Comparison of ENCODE assay signal across 11 mouse cellular contexts in the genomic region with DNA sequence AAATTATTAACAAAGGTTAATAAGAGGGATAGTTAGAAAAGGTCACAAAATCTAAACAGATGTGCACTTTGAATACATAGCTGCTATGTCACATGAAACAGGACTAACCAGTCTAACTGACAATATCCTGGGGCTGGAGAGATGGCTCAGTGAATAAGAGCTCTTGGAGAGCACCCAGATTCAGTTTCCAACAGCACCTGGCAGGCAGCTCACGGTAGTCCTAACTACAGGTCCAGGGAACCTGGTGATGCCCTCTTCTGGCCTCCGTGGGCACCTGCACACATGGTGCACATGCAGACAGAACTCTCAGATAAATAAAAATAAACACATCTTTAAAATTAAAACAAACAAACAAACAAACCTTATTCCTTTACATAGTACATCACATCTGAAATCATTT. TPM values are rescaled to one million over a fixed set of nuclear protein-coding genes. Genes with fewer than 3 reads are reported as not detected.
A peak's percentile ranks its signal among the peaks of the same experiment; 100 is the strongest.
DNase-seq lines count a peak whose midpoint lies in the region; ATAC-seq and TF ChIP-seq lines count a peak whose summit lies in the region.
"Had no signal": no experiment of that assay in that cellular context is flagged by ENCODE, and none has a peak within 500 bp of the region (broad histone marks: within the 10 kb centered on the region; RNA-seq: fewer than 3 reads in every experiment).

No protein-coding gene starts in this region.

- H3K9ac ChIP-seq in limb, embryonic 14.5 days (ENCODE audit: low read depth, low read length, severe bottlenecking), result no peak overlapping the region
- H3K9ac ChIP-seq in liver, postnatal 0 days (replicated peaks), result no peak overlapping the region
- H3K9ac ChIP-seq in midbrain, embryonic 13.5 days (replicated peaks), result no peak overlapping the region
- H3K9ac ChIP-seq in heart, embryonic 11.5 days (ENCODE audit: low read depth, low read length), result no peak overlapping the region
- H3K9ac ChIP-seq: stomach, embryonic 15.5 days had no signal

- peaks cover 22% of the 10 kb centered on the region for H3K36me3 ChIP-seq in limb, embryonic 14.5 days (ENCODE audit: control insufficient read depth, insufficient read depth, low read length)
- H3K36me3 ChIP-seq in limb, embryonic 10.5 days, result peaks cover 37% of the 10 kb centered on the region
- H3K36me3 ChIP-seq in liver, postnatal 0 days (replicated peaks; ENCODE audit: insufficient read depth, low read length), result peaks cover 24% of the 10 kb centered on the region
- peaks cover 12% of the 10 kb centered on the region for H3K36me3 ChIP-seq in midbrain, embryonic 13.5 days
- H3K36me3 ChIP-seq in heart, embryonic 11.5 days (ENCODE audit: control insufficient read depth, insufficient read depth, low read length), result peaks cover 6% of the 10 kb centered on the region; the same call in 1 of the 2 replicates

- no peak for TF ChIP-seq EP300 in liver, postnatal 0 days (IDR thresholded peaks at IDR 0.05; ENCODE audit: low read depth)

- H3K27me3 ChIP-seq in limb, embryonic 14.5 days (ENCODE audit: control insufficient read depth, insufficient read depth, low read length), result no peaks in the 10 kb centered on the region
- H3K27me3 ChIP-seq in limb, embryonic 10.5 days (ENCODE audit: low read depth, poor library complexity, severe bottlenecking), result no peaks in the 10 kb centered on the region
- no peaks in the 10 kb centered on the region for H3K27me3 ChIP-seq in liver, postnatal 0 days (ENCODE audit: insufficient read depth, low read length)
- H3K27me3 ChIP-seq in midbrain, embryonic 13.5 days, result no peaks in the 10 kb centered on the region
- H3K27me3 ChIP-seq in heart, embryonic 11.5 days (ENCODE audit: control insufficient read depth, insufficient read depth, low read length), result no peaks in the 10 kb centered on the region
- H3K27me3 ChIP-seq: stomach, embryonic 15.5 days had no signal

- no peak overlapping the region for H3K4me2 ChIP-seq in limb, embryonic 14.5 days (replicated peaks; ENCODE audit: low read depth, low read length, severe bottlenecking)
- no peak overlapping the region for H3K4me2 ChIP-seq in liver, postnatal 0 days (ENCODE audit: low read depth, low read length)
- no peak overlapping the region for H3K4me2 ChIP-seq in midbrain, embryonic 13.5 days (replicated peaks)
- H3K4me2 ChIP-seq in heart, embryonic 11.5 days, result no peak overlapping the region
- H3K4me2 ChIP-seq: stomach, embryonic 15.5 days had no signal

- peak; percentile 49 for DNase-seq in gastrocnemius, adult 2 months
- no peak for DNase-seq in gastrocnemius, postnatal 25 days
- peak; percentile 25 for DNase-seq in limb, embryonic 14.5 days (ENCODE audit: low spot score)
- no peak for DNase-seq in limb, embryonic 10.5 days (ENCODE audit: low spot score)
- peak; percentile 12 for DNase-seq in NIH3T3 (ENCODE audit: low read depth)
- DNase-seq in liver, postnatal 0 days, result no peak
- DNase-seq: adrenal gland, postnatal 10 days had no signal

- 71% methylated on average over 2 of the region's 2 CpGs for WGBS in limb, embryonic 14.5 days
- WGBS in limb, embryonic 10.5 days, result 94% methylated on average over 2 of the region's 2 CpGs
- 73% methylated on average over 2 of the region's 2 CpGs for WGBS in liver, postnatal 0 days (ENCODE audit: insufficient replicate concordance)
- 82% methylated on average over 2 of the region's 2 CpGs for WGBS in midbrain, embryonic 13.5 days
- WGBS in heart, embryonic 11.5 days (ENCODE audit: insufficient replicate concordance), result 77% methylated on average over 2 of the region's 2 CpGs

- H3K4me3 ChIP-seq in gastrocnemius, adult 2 months, result no peak overlapping the region
- H3K4me3 ChIP-seq in limb, embryonic 14.5 days (replicated peaks; ENCODE audit: low read length), result no peak overlapping the region
- no peak overlapping the region for H3K4me3 ChIP-seq in limb, embryonic 10.5 days
- H3K4me3 ChIP-seq in liver, postnatal 0 days (ENCODE audit: low read depth, low read length), result no peak overlapping the region
- H3K4me3 ChIP-seq in midbrain, embryonic 13.5 days (replicated peaks), result no peak overlapping the region
- no peak overlapping the region for H3K4me3 ChIP-seq in heart, embryonic 11.5 days (ENCODE audit: low read depth, low read length)
- H3K4me3 ChIP-seq: myocyte; stomach, embryonic 15.5 days had no signal

- no peak for ATAC-seq in limb, embryonic 14.5 days (ENCODE audit: low FRiP score, low read depth)
- no peak for ATAC-seq in liver, postnatal 0 days
- ATAC-seq in midbrain, embryonic 13.5 days, result no peak
- no peak for ATAC-seq in heart, embryonic 11.5 days (replicated peaks; ENCODE audit: insufficient number of reproducible peaks, low FRiP score, low TSS enrichment)

- intact Hi-C loops in gastrocnemius, adult 2 months (cut with DNase I), result loop anchor here (5.0 to 10.0 kb wide), 2 partner anchors 57 to 139 kb away; no protein-coding TSS in a partner anchor

- H3K9me3 ChIP-seq in limb, embryonic 14.5 days (ENCODE audit: control insufficient read depth, low read length), result no peaks in the 10 kb centered on the region
- no peaks in the 10 kb centered on the region for H3K9me3 ChIP-seq in limb, embryonic 10.5 days (replicated peaks)
- no peaks in the 10 kb centered on the region for H3K9me3 ChIP-seq in liver, postnatal 0 days (ENCODE audit: low read length)
- no peaks in the 10 kb centered on the region for H3K9me3 ChIP-seq in midbrain, embryonic 13.5 days
- H3K9me3 ChIP-seq in heart, embryonic 11.5 days (replicated peaks; ENCODE audit: control insufficient read depth, low read length), result no peaks in the 10 kb centered on the region
- H3K9me3 ChIP-seq: stomach, embryonic 15.5 days had no signal

- TF ChIP-seq POLR2A in limb, embryonic 14.5 days (IDR thresholded peaks at IDR 0.05; ENCODE audit: borderline replicate concordance, extremely low read depth, insufficient read depth, insufficient read length), result no peak

- TF ChIP-seq CTCF in gastrocnemius, adult 2 months (IDR thresholded peaks at IDR 0.05), result peak; percentile 42
- peak; percentile 58 for TF ChIP-seq CTCF in liver, postnatal 0 days (IDR thresholded peaks at IDR 0.05; ENCODE audit: low read depth)

- no peak overlapping the region for H3K27ac ChIP-seq in gastrocnemius, adult 2 months
- H3K27ac ChIP-seq in limb, embryonic 14.5 days (replicated peaks; ENCODE audit: low read depth, low read length), result no peak overlapping the region
- no peak overlapping the region for H3K27ac ChIP-seq in limb, embryonic 10.5 days
- no peak overlapping the region for H3K27ac ChIP-seq in liver, postnatal 0 days (ENCODE audit: low read depth)
- no peak overlapping the region for H3K27ac ChIP-seq in midbrain, embryonic 13.5 days
- no peak overlapping the region for H3K27ac ChIP-seq in heart, embryonic 11.5 days (ENCODE audit: low read depth, low read length)
- H3K27ac ChIP-seq: stomach, embryonic 15.5 days had no signal

- peaks cover 11% of the 10 kb centered on the region for H3K4me1 ChIP-seq in limb, embryonic 14.5 days (ENCODE audit: control insufficient read depth, insufficient read depth, low read length)
- H3K4me1 ChIP-seq in limb, embryonic 10.5 days, result peaks cover 14% of the 10 kb centered on the region
- peaks cover 24% of the 10 kb centered on the region for H3K4me1 ChIP-seq in liver, postnatal 0 days (ENCODE audit: insufficient read depth)
- peaks cover 29% of the 10 kb centered on the region for H3K4me1 ChIP-seq in midbrain, embryonic 13.5 days (replicated peaks)
- H3K4me1 ChIP-seq in heart, embryonic 11.5 days (ENCODE audit: control insufficient read depth, insufficient read depth, low read length), result peaks cover 17% of the 10 kb centered on the region

RNA-seq across cellular contexts. Expression of a gene that starts 4.0 kb away (rescaled TPM):
- 100 to 1,000 TPM in 1 of 2 experiments, 10 to 100 TPM in 1; 98.6 to 100 TPM for total RNA-seq in gastrocnemius, adult 2 months (2021)
- total RNA-seq in gastrocnemius, postnatal 25 days (2021), result 10 to 100 TPM; 80.5 to 82.2 TPM
- 32.8 and 35.8 TPM in 2 replicates for polyA plus RNA-seq in limb, embryonic 14.5 days (2012; rRNA removed)
- 44.0 and 45.6 TPM in 2 replicates for polyA plus RNA-seq in limb, embryonic 14.5 days (2014; fragmentation: Nextera tagmentation; extraction: Ambion mirVana)
- polyA plus RNA-seq in limb, embryonic 10.5 days (2016; fragmentation: Nextera tagmentation; extraction: Ambion mirVana), result 32.0 and 39.5 TPM in 2 replicates
- 18.2 and 20.6 TPM in 2 replicates for polyA plus RNA-seq in liver, postnatal 0 days (2015; fragmentation: Nextera tagmentation; extraction: Ambion mirVana)
- polyA plus RNA-seq in midbrain, embryonic 13.5 days (2015; fragmentation: Nextera tagmentation; extraction: Ambion mirVana), result 37.0 and 37.2 TPM in 2 replicates
- 38.7 and 42.4 TPM in 2 replicates for polyA plus RNA-seq in heart, embryonic 11.5 days (2014; fragmentation: Nextera tagmentation; extraction: Ambion mirVana)

Comparison
In these comparisons a context has a peak if more than half of its experiments do, and no peak if none do; other contexts are left out.
1. DNase-seq: peak in gastrocnemius, adult 2 months (single experiment), limb, embryonic 14.5 days (single experiment) and NIH3T3 (single experiment); none in gastrocnemius, postnatal 25 days (single experiment), limb, embryonic 10.5 days (single experiment) and liver, postnatal 0 days (single experiment).